Mouse (Mus musculus): ENCODE data around the gene Stip1.

GRCm38 (mm10) chr19:7068661-7069531, 29.1 kb upstream of the Stip1 start:
- TF ChIP-seq EP300 (IDR thresholded peaks at IDR 0.05; ENCODE audit: low read length), result no peak
- TF ChIP-seq HCFC1 (IDR thresholded peaks at IDR 0.05; ENCODE audit: low read depth, low read length), result no peak
- TF ChIP-seq CHD2 (IDR thresholded peaks at IDR 0.05; ENCODE audit: low read length), result no peak
